Mouse (Mus musculus): ENCODE results near the gene Pam16.

DNA sequence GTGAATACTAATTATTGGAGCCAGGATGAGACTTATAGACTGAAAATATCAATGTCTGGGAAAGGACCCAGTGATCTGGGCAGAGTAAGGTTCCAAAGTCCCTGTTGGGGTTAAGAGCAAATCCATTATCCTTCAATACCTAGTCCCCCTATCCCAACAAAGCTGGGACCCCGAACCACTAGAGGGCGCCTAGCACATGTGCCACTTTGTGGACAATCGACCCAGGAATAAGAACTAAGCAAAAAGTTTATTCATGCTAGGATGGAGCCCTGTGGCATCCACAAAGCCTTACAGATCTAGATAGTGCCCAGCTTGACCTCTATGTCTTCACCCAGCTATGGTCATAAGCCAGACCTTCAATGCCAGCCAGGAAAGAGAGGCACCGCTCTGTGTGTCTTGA, 56.9 kb downstream of the Pam16 start:
- peak; percentile 49; the same call in 1 of the 2 replicates for TF ChIP-seq ZC3H11A (IDR thresholded peaks at IDR 0.05; ENCODE audit: borderline replicate concordance, low read depth, low read length)
- no peak for TF ChIP-seq MAFK (IDR thresholded peaks at IDR 0.05; ENCODE audit: insufficient read depth, low read depth, low read length)
